Mouse (Mus musculus) heart, adult 9 months (tissue): ENCODE data around the gene 4932414N04Rik.
"Not testable (repeated sequence)": the region's sequence is repeated elsewhere in the genome, so short reads cannot be mapped to it uniquely, and the experiment has no call there.

Experiments used
- DNase-seq, 2 experiments: peaks; one replicate each; pipeline ENCODE4 v3.0.0; 2022; ENCODE audit warnings: low spot score in 2 of 2

Gene 4932414N04Rik

DNA sequence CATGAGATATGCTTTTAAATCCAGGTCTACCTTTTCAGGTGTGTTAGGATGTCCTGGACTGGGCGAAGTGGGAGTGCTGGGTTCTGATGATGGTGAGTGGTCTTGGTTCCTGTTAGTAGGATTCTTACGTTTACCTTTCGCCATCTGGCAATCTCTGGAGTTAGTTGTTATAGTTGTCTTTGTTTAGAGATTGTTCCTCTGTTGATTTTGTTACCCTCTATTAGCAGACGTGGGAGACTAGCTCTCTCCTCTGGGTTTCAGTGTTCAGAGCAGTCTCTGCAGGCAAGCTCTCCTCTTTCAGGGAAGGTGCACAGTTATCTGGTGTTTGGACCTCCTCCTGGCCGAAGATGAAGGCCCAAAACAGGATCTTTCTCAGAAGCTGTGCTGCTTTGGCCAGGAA, at the start of gene 4932414N04Rik:
TSS of gene 4932414N04Rik (plus strand) at position 301 of the 400 bp plus-strand sequence.
- DNase-seq, result not testable (repeated sequence)

GRCm38 (mm10) chr2:68732216-68732615, 75.9 kb downstream of the 4932414N04Rik start:
- DNase-seq, result no peak

DNA sequence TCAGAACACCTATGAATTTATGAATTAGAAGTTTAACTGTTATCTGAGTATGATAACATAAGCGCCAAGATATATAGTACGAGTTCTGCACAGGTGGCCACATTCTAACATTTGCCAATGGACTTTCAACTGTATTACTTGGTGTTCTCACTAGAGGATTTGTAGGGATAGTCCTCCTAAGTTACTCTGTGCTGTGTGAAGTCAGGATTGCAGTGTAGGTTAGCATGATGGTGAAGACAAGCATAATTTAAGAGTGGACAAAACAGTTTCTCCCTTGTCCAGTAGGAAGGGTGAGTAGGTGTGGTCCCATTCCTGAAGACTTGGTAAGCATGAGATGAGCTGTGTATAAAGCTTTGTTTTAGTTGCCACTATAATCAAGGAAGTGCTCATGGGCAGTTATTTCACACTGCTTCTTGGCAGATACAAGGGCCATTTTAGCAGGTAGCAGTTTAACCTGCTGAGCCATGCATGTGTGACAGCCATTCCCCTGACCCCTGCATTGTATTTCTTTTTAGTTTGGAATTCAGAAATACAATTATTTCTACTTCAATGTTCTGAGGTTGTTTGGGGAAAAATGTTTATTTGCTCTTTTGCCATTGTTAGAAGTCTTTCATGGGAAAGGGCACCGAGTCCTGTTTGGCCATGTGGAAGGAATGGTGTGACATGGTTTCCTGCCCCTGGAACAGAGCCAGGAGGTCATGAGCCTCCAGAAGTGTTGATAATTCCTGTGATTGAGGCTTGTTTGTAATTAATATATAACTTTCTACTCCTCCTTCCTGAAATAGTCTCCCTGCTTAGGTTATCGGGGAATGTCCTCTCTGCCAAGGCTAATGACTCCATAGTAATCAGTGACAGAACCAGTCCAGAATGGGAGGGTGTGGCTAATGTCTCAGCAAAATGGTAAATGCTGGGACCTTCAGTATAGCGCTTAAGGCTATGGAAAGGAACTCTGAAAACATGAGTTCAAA, 83.8 kb downstream of the 4932414N04Rik start:
- DNase-seq, result no peak

DNA sequence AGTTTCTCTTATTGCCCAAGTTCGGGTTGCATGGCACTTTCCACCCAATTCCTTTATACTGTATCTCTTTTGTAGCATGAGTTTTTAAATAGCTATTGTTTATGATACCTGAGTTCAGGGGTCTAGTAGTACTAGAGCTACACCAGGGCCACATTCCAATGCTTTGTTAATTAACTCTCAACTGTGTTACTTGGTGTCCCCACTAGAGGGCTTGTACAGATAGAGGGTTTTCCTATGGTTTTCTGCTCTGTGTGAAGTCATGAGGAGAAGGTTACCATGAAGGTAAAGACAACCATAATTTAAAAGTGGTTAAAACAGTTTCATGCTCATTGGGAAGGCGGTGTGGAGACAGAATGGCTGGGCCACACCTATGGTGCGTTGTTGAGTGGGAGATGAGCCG, 88.3 kb downstream of the 4932414N04Rik start:
- no peak for DNase-seq

DNA sequence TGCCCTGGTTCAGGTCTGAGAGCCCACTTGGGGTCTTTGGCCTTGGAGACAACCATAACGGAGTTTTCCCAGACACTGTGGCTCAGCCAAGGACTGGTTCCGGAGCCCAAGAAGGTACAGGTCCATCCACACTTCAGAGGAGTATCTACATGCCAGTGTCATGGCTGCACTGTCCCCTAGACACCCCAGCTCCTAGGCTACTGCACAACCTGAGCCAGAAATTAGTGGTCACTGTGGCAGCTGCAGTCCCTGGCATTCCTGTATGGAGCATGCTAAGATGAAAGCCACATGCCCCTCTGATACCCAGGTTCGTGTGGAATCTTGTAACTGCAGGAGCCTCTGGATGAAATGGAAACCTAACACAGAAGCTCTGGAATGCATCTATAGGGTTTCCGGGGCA, 99.9 kb downstream of the 4932414N04Rik start:
- DNase-seq, result no peak

DNA sequence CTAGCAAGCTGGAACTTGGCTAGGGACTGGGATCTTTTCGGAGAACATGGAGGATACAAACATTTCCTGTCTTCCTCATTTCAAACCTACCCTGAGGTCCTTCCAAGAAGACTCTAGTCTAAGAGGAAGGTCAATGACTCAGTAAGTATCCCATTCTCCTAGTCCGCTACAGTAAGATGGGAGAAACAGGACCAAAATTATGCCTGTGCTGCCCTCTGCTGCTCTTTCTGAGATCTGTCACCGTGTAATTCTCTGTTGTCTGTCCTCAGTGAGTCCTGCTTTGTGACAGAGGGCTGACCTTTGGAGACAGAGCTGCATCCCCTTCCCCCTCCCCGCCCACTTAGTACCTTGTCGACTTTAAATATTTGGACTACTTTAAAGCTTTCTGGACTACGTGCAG, 100.5 kb downstream of the 4932414N04Rik start:
- DNase-seq, result peak in 1 of 2 experiments; percentile 4

GRCm38 (mm10) chr2:68765371-68765770, 109.1 kb downstream of the 4932414N04Rik start:
- no peak for DNase-seq

- no peak for DNase-seq
These were observed 111.1 kb downstream of the 4932414N04Rik start for GRCm38 (mm10) chr2:68767186-68767890.

DNA sequence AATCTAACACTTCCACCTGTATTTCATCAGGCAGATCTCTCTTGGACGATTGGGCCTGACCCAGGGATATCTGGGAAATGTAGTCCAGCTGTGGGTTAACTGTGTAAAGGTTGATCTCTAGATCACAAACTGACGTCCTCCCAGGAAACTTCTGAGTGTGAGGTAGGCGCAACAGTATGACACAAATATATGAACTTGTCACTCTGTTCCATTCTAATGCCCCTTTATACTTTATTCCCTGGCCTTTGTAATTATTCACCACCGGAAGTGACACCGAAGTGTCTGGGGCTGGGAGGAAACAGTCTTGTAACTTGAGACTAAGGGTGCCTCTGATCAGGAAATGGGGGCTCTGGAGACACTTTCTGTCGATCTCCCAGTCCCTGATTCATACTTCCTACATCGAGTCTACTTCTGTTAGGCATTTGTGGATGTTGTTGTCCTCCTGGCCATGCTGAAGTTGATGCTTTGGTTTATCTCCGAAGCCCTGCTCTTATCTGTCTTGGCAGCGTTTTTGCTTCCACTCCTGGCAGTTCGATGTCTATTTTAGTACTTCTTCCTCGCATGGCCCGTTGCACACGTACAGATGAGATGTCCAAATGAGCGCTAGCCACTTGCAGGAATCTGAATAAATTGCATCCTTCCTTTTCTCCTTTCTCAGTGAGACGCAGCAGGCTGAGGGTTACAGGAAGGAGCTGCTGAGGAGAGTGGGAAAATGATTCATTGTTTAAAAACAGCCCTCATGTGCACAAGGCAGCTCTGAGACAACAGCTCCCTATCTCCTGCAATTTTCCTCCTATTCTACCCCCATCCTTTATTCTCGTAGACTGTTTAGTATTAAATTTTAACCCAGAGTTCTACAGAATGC, 126.2 kb downstream of the 4932414N04Rik start:
- no peak for DNase-seq

- DNase-seq, result not testable (repeated sequence)
These were observed 127.4 kb downstream of the 4932414N04Rik start for GRCm38 (mm10) chr2:68783664-68784063.

GRCm38 (mm10) chr2:68784710-68785427, 128.6 kb downstream of the 4932414N04Rik start:
- DNase-seq, result peak; percentile 52 to 79

GRCm38 (mm10) chr2:68787161-68787675, 130.9 kb downstream of the 4932414N04Rik start:
- DNase-seq, result no peak

DNA sequence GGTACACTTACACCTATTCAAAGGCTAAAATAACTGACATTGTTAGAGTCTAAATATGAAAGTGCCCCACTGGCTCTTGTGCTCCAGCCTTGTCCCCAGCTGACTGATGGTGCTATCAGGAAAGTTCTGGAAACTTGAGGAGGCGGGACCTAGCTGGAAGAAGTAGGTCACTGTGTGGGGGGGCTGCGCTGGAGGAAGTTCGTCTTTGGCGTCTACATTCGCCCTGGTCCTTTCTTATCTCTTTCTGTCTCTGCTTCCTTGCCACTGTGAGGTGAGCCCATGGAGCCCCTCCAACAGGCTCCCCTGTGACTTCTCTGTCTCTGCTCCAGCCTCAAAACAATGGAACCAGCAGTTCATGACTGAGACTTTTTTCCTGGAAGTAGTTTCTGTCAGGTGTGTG, 136.0 kb downstream of the 4932414N04Rik start:
- DNase-seq, result peak in 1 of 2 experiments; percentile 20

GRCm38 (mm10) chr2:68793472-68793871, 137.2 kb downstream of the 4932414N04Rik start:
- DNase-seq, result no peak

- DNase-seq, result no peak
These were observed 137.9 kb downstream of the 4932414N04Rik start for GRCm38 (mm10) chr2:68794181-68794580.

GRCm38 (mm10) chr2:68794616-68795015, 138.3 kb downstream of the 4932414N04Rik start:
- DNase-seq, result no peak

- peak in 1 of 2 experiments; percentile 30 for DNase-seq
These were observed 139.9 kb downstream of the 4932414N04Rik start for GRCm38 (mm10) chr2:68796011-68796775.

DNA sequence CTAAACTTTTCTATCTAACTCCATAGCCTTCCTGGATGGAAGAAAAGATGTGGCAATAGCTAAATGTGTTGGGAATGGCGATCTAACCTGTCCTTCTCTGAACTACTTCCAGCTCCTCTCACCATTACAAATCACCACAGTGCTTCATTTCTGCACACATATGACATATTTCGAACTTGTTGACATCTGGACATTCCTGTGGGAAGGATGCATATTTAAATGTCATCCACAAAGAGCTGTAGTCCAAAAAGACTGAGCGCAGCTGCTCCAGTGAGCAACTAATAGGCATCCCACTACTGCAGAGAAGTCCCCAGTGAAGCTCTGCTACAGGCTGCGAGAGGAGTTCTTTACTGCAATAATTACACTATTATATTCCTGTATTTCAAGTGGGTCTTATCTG, 140.8 kb downstream of the 4932414N04Rik start:
- no peak for DNase-seq
